Mouse (Mus musculus) embryonic fibroblast, embryonic 13.5 days (primary cell): ENCODE measurements around the gene Clps.

Experiments
- CTCF ChIP-seq: IDR thresholded peaks from 2 replicates; pipeline ENCODE4 v1.5.1; 2011; ENCODE audit warnings: mild to moderate bottlenecking, control low read depth, low read length, moderate library complexity, borderline replicate concordance; ENCODE audit not compliant: insufficient read depth
- POLR2A ChIP-seq: IDR thresholded peaks from 2 replicates; pipeline ENCODE4 v1.6.1; 2011; ENCODE audit warnings: low read depth, mild to moderate bottlenecking, control low read depth, low read length, moderate library complexity

GRCm38 (mm10) chr17:28530506-28530905, 30.1 kb downstream of the Clps start, which contains the start of gene Armc12:
- TF ChIP-seq CTCF (no peak), POLR2A (no peak)
